Mouse (Mus musculus): ENCODE results near the gene Edn1.

Gene Edn1

DNA sequence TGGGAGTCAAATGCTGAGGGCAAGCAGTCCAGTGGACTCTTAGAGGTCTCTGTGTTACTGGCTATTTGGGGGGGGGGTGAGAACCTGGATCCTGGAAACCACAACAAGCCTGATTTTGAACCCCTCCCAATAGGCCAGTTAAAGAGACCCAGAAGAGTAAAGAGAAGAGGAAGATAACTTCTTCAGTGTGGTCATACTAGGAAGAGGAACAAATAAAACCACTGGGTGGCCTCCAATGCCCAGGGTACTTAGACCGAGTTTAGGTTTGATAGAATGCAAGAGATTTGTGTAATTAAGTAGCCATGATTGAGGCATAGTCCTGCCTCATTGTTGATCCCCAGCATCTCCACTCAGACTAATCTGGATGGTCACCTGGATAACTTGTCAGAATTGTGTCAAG is 14.4 kb downstream of the Edn1 start:
- DNase-seq (ENCODE audit: low read depth, low spot score) = no peak

DNA sequence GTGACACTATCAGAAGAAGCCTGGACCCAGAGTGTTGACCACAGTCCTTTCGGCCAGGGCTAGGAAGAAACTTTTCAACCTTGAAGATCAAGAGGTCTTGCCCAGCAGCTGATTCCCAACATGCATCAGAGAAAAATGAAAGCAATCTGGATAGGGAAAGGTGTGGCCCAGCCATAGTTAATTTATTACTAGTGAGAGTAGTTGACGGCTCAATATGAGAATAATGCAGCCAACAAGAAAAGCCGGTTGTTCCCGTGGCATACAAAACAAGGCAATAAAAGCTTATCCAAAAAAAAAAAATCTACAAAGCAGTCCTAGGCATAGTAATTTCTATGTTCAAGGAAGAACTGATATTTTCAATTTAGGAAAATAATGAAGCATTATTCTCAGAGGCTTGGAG is 16.5 kb downstream of the Edn1 start:
- DNase-seq (ENCODE audit: low read depth, low spot score) = no peak

DNA sequence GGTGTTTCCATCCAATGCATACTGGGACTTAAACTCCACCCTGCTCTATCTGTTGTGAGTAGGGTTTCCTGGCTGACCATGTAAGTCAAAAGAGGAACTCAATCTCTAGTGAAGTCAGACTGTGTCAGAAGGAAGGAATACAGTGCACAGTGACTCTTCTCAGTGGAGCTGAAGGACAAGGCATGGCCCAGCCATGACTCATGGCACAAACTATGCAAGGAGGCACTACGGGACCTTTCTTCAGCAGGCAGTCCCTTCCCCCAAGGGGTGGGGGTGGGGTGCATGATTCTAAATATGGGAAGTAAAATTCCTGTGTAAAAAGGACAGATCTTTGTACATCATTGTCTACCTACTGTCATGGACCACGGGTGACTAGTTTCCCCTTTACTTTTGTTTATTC is 27.3 kb downstream of the Edn1 start:
- no peak for DNase-seq (ENCODE audit: low read depth, low spot score)

DNA sequence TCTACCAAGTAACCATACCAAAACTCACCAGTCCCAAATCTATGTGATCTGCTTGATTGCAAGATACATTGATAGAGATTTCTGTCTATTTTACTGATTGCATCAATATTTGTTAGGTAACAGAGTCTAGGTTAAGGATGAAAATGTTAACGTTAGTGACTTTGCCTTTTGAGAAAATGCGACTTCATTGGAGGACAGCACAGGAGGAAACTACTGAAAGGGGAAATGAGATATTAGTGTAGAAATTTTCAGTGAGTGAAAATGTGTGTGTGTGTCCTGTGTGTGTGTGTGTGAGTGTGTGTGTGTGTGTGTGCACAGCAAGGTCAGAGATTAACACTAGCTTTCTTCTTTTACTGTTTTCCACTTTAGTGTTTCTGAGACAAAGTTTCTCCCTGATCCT is 29.8 kb downstream of the Edn1 start:
- no peak for DNase-seq (ENCODE audit: low read depth, low spot score)

DNA sequence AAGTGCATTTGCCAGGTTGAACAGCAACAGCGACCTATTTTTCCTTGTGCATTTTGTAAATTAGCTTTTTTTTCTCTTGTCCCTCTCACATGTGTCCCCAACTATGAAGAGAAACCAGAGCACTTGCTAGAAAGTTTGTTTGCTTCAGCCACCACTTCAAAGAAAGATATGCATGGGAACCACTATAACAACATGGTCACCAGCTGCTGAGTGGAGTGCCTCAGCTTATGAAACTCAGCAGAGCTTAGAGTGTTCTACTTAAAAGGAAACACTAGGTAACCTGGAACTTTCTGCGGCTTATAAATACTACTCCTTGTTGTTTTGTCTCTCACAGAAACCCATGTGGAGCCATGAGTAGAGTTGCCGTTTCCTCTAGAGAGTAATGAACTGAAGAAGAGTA is 33.7 kb downstream of the Edn1 start:
- DNase-seq (ENCODE audit: low read depth, low spot score) = no peak

DNA sequence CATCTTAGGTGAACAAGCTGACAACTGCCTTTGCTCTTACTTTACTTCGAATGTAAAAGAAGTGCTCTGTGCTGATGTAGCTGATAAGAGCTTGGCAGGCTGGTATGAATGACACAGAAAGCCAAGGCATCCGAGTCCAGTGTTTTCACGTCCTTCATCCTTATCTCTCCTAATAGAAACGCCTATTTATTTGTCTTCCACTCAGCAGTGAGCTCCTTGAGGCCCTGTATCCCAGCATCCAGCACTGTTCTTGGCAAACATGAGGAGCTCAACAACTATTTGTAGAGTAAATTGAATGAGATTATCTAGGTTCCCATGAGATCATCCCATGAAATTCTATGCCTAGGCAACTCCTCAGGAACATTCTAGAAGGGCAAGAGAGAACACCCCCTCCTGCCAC is 35.1 kb downstream of the Edn1 start:
- no peak for DNase-seq (ENCODE audit: low read depth, low spot score)

DNA sequence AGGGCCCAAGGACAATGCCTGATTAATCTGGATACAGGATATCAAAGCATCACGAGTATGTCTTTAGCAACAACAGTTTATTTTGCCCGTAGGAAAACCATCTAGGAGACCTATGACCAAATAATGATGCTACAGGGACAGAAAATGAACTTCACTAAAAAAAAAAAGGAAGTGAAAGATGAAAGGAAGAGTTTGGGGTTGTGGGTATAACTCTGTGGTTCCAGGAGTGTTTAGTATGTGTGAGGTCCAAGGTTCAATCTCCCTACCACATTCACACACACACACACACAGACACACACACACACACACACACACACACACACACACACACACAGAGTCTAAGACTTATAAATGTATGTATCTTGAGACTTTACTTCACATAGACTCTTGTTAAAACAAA is 35.8 kb downstream of the Edn1 start:
- DNase-seq (ENCODE audit: low read depth, low spot score) = no peak

DNA sequence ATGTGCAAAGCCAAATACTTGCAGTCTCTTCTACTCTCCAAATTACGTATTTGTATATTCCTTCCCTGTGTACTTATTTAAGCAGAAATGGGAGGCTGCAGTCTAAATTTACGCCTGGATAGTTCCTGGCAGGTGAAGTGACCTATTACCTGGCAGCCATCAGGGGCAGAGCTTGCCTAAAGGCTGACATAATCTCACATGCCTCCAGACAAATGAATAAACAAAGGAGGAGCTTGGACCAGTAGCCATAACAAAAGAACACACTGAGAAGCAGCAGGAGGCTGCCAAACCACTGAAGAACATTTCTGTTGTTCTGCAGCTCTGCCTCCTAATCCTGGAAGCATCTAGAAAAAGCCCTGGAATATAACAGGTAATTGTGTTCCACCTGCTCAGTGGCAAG is 38.2 kb downstream of the Edn1 start:
- DNase-seq (ENCODE audit: low read depth, low spot score) = no peak

DNA sequence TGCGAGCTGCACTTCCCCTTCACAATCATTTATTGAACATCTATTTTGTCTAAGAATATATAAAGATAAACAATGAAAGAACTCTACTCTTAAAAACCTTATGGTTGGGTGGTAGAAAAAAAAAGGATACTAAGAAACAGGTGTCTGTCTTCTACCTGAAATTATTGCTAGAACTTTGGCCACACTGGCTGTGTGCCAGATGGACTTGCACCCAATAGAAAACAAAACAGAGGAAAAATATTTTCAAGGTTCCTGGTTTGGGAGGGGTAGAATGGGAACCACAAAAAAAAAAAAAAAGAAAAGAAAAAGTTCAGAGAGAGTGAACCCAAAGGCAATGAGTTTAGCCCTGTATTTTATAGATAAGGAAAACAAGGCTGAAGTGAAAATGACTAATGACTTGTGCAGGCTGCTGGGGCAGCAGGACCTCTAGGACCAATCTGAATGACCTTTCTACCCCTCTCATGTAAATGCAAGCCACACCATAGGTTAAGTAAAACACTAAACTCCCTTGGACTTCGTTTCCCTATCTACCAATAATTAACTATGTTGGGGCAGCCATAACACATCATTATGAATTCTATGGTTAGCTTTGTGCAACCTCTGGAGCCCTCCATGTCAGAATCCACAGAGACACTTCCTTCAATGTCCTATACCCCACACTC is 40.7 kb downstream of the Edn1 start:
- DNase-seq (ENCODE audit: low read depth, low spot score) = no peak

DNA sequence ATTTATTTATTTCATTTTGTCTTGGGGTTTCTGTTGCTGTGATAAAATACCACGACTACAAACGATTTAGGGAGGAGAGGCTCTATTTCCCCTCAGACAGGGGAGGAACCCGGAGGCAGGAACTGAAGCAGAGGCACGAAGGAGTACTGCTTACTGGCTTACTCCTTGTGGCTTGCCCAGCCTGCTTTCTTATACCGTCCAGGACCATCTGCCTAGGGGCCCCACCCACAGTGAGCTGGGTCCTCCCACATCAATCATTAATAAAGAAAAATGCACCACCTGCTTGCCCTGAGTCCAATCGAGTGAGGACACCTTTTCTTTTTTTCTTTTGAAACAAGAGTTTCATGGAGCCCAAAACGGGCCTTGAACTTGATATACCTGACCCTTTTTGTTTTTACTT is 44.2 kb downstream of the Edn1 start:
- no peak for DNase-seq (ENCODE audit: low read depth, low spot score)

DNA sequence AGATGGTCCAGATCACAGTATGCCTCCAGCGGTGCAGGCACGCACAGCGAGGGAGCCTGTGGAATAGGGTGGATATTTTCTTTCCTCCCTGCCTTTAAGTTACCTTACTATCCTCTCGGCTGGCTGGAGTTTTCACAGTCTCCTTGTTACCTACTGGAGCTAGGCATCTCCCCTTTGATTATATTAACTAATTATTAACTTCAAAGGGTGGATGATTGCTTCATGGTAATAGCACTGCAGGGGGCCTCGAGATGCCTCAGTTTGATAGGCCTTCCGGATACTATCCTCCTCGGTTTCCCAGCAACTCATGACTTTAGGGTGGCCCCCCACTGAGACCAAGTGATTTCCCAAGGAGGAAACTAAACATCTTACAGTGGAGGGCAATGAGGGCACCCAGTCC is 45.1 kb downstream of the Edn1 start:
- no peak for DNase-seq (ENCODE audit: low read depth, low spot score)

DNA sequence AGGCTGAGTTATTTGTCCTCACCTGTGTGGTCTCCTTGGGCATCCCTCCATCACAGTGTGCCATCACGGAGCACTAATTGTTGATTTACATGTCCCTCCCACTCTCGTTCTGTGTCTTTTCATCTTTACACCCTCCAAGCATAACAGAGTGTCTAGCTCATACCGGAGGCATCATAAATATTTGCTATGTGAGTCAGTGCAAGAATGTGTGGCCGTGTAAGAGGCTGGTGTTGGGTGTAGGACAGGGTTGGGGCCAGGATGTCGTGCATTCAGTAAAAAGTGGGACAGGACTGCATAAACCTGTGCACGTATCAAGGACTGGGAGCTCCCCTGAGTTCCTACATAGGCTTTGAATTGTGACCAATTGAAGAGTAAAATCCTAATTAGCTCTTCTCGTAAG is 50.4 kb downstream of the Edn1 start:
- no peak for DNase-seq (ENCODE audit: low read depth, low spot score)

Data from CD4-positive, CD25-positive, alpha-beta regulatory T cell, adult 2 months (primary cell).